Mouse (Mus musculus) stomach, postnatal 0 days (tissue): ENCODE measurements at regions not wholly inside any gene's neighbourhood (a gene's known extent, or its start where the extent isn't known, plus 50 kb on each side); places are given as distances from the start of the nearest gene placed in this dataset.

ENCODE experiments used
- ATAC-seq: fragments of 200-750 bp; cut with Nextera tagmentation; 2 replicates; pipeline ENCODE4 v1.8.0; 2017; ENCODE audit not compliant: low FRiP score, low TSS enrichment
- DNase-seq: peaks from one replicate; pipeline ENCODE4 v3.0.0-alpha.2; 2016; ENCODE audit warnings: low spot score
- H3K27ac ChIP-seq: fragments of 300-500 bp; sonication (generic); replicated peaks from 2 replicates; pipeline ENCODE4 v1.5.1; 2014; ENCODE audit warnings: mild to moderate bottlenecking, control low read depth
- H3K27me3 ChIP-seq: fragments of 300-500 bp; sonication (generic); 2 replicates; pipeline ENCODE4 v1.6.1; 2014; ENCODE audit warnings: low read length; ENCODE audit not compliant: control insufficient read depth, insufficient read depth
- H3K36me3 ChIP-seq: fragments of 300-500 bp; sonication (generic); 2 replicates; pipeline ENCODE4 v1.6.1; 2014; ENCODE audit warnings: low read length, mixed read lengths; ENCODE audit not compliant: control insufficient read depth, insufficient read depth
- H3K4me1 ChIP-seq: fragments of 300-500 bp; sonication (generic); replicated peaks from 2 replicates; pipeline ENCODE4 v1.6.1; 2014; ENCODE audit warnings: antibody characterized with exemption; ENCODE audit not compliant: control insufficient read depth, insufficient read depth
- H3K4me2 ChIP-seq: fragments of 300-500 bp; sonication (generic); replicated peaks from 2 replicates; pipeline ENCODE4 v1.6.1; 2014; ENCODE audit warnings: low read depth, mild to moderate bottlenecking, control low read depth, moderate library complexity
- H3K4me3 ChIP-seq: fragments of 300-500 bp; sonication (generic); 2 replicates; pipeline ENCODE4 v1.5.1; 2014; ENCODE audit warnings: low read depth, low read length, control low read depth
- H3K9ac ChIP-seq: fragments of 300-500 bp; sonication (generic); 2 replicates; pipeline ENCODE4 v1.6.1; 2014; ENCODE audit warnings: mild to moderate bottlenecking, low read length, control low read depth, mixed read lengths
- H3K9me3 ChIP-seq: fragments of 300-500 bp; sonication (generic); 2 replicates; pipeline ENCODE4 v1.6.1; 2016; ENCODE audit warnings: low read length; ENCODE audit not compliant: control insufficient read depth
- CTCF ChIP-seq: IDR thresholded peaks from 2 replicates; pipeline ENCODE4 v1.5.1; 2016; ENCODE audit warnings: antibody characterized with exemption, low read depth, mild to moderate bottlenecking, moderate library complexity
- EP300 ChIP-seq: optimal IDR thresholded peaks from 2 replicates; pipeline ENCODE3; 2016; ENCODE audit warnings: antibody characterized with exemption
- WGBS: fragments of 180-500 bp; shearing (Covaris S2); extraction: QIAGEN DNeasy Blood & Tissue Kit; methylation state at CpG from one replicate; pipeline ENCODE4 v1.1.7; 2014; 5-methylcytosine and 5-hydroxymethylcytosine counted together

GRCm38 (mm10) chr10:30132243-30132642, 68.1 kb downstream of the Cenpw start:
- H3K9me3 ChIP-seq, result no peaks in the 10 kb centered on the region
- TF ChIP-seq EP300, result no peak
- TF ChIP-seq CTCF, result no peak
- no peaks in the 10 kb centered on the region for H3K27me3 ChIP-seq
- H3K4me2 ChIP-seq, result no peak overlapping the region
- no peak for ATAC-seq
- no peak overlapping the region for H3K4me3 ChIP-seq
- no peaks in the 10 kb centered on the region for H3K36me3 ChIP-seq
- no peak overlapping the region for H3K9ac ChIP-seq
- no peak overlapping the region for H3K27ac ChIP-seq
- no peaks in the 10 kb centered on the region for H3K4me1 ChIP-seq
- no peak for DNase-seq

GRCm38 (mm10) chr10:30110341-30110740, 90.0 kb downstream of the Cenpw start:
- Histone ChIP-seq H3K27me3 (no peaks in the 10 kb centered on the region), H3K4me3 (no peak overlapping the region), H3K9ac (no peak overlapping the region), H3K4me1 (no peaks in the 10 kb centered on the region), H3K27ac (no peak overlapping the region), H3K36me3 (no peaks in the 10 kb centered on the region), H3K4me2 (no peak overlapping the region), H3K9me3 (no peaks in the 10 kb centered on the region)
- DNase-seq, result no peak
- WGBS, result 62% methylated on average over 3 of the region's 3 CpGs
- ATAC-seq, result no peak
- TF ChIP-seq EP300 (no peak), CTCF (no peak)

- H3K36me3 ChIP-seq, result no peaks in the 10 kb centered on the region
- no peak for DNase-seq
- H3K9me3 ChIP-seq, result no peaks in the 10 kb centered on the region
- no peak overlapping the region for H3K4me2 ChIP-seq
- no peaks in the 10 kb centered on the region for H3K4me1 ChIP-seq
- no peak overlapping the region for H3K9ac ChIP-seq
- H3K4me3 ChIP-seq, result no peak overlapping the region
- no peak for ATAC-seq
- H3K27ac ChIP-seq, result no peak overlapping the region
- TF ChIP-seq EP300, result no peak
- no peak for TF ChIP-seq CTCF
- no peaks in the 10 kb centered on the region for H3K27me3 ChIP-seq
Observed at GRCm38 (mm10) chr10:30102443-30102842, 97.9 kb downstream of the Cenpw start.

- no peak overlapping the region for H3K4me2 ChIP-seq
- TF ChIP-seq CTCF, result no peak
- no peak for TF ChIP-seq EP300
- H3K4me1 ChIP-seq, result no peaks in the 10 kb centered on the region
- H3K36me3 ChIP-seq, result no peaks in the 10 kb centered on the region
- no peak overlapping the region for H3K4me3 ChIP-seq
- DNase-seq (no peak), ATAC-seq (no peak)
- H3K27me3 ChIP-seq, result no peaks in the 10 kb centered on the region
- H3K27ac ChIP-seq, result no peak overlapping the region
- no peak overlapping the region for H3K9ac ChIP-seq
- no peaks in the 10 kb centered on the region for H3K9me3 ChIP-seq
Observed at GRCm38 (mm10) chr10:30094603-30095002, 105.8 kb downstream of the Cenpw start.

- no peaks in the 10 kb centered on the region for H3K27me3 ChIP-seq
- H3K4me2 ChIP-seq, result no peak overlapping the region
- TF ChIP-seq CTCF (no peak), EP300 (no peak)
- no peak for DNase-seq
- no peak overlapping the region for H3K4me3 ChIP-seq
- no peak for ATAC-seq
- WGBS, result 5% methylated on average over 1 of the region's 1 CpGs
- no peak overlapping the region for H3K27ac ChIP-seq
- H3K9ac ChIP-seq, result no peak overlapping the region
- H3K36me3 ChIP-seq, result no peaks in the 10 kb centered on the region
- H3K9me3 ChIP-seq, result no peaks in the 10 kb centered on the region
- no peaks in the 10 kb centered on the region for H3K4me1 ChIP-seq
Observed at GRCm38 (mm10) chr10:30091549-30091948, 108.8 kb downstream of the Cenpw start.

GRCm38 (mm10) chr10:30089406-30089805, 111.0 kb downstream of the Cenpw start:
- no peak overlapping the region for H3K4me2 ChIP-seq
- H3K4me3 ChIP-seq, result no peak overlapping the region
- peak; percentile 69 for TF ChIP-seq CTCF
- no peak for TF ChIP-seq EP300
- no peaks in the 10 kb centered on the region for H3K4me1 ChIP-seq
- DNase-seq (no peak), ATAC-seq (peak; percentile 35; the same call in 1 of the 2 replicates)
- no peaks in the 10 kb centered on the region for H3K36me3 ChIP-seq
- H3K27ac ChIP-seq, result no peak overlapping the region
- H3K27me3 ChIP-seq, result no peaks in the 10 kb centered on the region
- H3K9ac ChIP-seq, result no peak overlapping the region
- 34% methylated on average over 7 of the region's 7 CpGs for WGBS
- no peaks in the 10 kb centered on the region for H3K9me3 ChIP-seq
